Mouse (Mus musculus): ENCODE data around the gene B230217C12Rik.
"Not testable (repeated sequence)": the region's sequence is repeated elsewhere in the genome, so short reads cannot be mapped to it uniquely, and the experiment has no call there.

B230217C12Rik gene

DNA sequence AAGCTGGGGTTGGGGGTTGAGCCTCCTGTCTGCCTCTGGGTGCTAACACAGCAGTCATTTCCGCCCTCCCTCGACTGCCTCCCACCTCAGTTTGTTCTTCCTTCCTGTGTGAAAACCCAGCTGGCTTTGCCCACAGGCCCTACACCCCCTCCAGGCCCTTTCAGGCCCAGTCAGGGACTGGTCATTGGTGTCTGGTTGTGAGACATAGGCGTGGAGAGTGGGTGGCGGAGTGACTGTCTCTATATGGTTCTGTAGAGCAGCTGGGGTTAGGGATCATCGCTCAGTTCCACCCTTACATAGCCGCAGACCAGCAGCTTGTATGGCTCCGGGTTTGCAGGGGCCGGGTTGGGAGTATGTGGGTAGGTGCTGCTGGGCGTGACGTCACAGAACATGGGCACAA lies 15.3 kb upstream of the B230217C12Rik start:
- DNase-seq (ENCODE audit: low read depth, low spot score): no peak

DNA sequence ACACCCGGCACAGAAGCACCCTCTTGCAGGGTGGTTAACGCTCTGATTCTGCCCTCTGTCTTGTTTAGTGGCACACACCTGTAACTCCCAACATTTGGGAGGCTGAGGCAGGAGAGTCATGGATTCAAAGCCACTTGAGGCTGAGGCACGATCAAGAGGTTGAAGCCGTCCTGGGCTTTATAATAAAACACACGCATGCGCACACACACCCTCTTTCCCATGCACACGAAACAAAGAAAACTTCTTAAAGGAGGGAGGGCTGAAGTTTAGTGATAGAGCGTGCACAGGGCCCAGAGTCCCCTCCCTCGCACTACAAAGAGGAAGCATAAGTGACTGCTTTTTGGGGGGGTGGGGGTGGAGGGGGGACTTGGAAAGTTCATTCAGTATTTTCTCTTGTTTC lies 14.6 kb upstream of the B230217C12Rik start:
- peak; percentile 60 for DNase-seq (ENCODE audit: low read depth, low spot score)

DNA sequence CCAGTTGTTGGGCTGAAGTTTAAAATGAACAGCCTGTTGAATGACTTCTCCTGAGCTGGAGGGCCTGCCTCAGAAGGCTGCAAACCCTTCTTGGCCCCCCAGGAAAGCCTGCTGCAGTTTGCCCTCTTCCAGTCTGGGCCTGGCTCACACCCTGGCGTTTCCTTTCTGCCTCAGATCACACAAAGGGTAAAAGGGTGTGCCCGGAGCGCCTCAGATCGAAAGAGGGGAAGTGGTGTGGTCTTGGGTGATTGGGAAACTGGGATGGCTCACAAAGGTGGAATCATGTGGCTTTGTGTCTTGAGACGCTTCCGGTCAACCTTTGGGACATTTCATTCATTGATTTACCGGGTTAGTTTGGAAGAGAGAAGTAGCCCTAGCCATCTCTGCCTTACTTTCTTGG lies 14.2 kb upstream of the B230217C12Rik start:
- peak; percentile 53 for DNase-seq (ENCODE audit: low read depth, low spot score)

DNA sequence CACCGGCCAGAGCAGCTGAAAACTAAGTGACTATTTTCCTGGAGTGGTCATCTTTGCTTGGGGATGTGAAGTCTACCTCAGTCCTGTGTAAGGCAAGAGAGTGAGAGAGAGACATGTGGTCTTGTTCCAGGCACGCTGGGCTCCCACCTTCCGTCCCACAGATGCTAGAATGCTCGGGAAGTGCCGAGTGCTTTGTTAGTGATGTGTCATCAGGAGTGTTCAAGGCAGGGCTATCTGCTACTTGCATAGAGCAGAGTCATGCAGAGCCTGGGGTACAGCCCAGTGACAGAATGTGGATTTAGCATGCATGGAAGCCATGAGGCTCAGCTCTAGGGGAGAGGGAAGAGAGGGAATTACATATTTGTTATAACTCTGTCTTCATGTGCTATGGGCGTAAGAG lies 12.9 kb upstream of the B230217C12Rik start:
- no peak for DNase-seq (ENCODE audit: low read depth, low spot score)

DNA sequence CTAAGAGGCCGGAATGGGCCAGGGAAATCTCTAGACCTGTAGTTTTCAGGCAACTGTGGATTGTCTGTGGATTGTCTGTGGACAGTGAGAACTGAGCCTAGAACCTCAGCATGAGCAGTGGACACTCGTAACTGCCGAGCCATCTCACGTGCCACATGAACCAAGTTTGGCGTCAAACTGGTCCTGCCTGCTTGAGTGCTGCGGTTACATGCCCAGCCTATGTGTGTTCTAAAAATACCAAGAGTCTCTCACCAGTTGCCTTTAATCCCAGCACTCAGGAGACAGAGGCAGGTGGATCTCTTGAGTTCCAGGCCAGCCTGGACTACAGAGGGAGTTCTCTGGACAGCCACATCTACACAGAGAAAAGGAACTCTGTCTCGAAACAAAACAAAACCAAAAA lies 11.2 kb upstream of the B230217C12Rik start:
- no peak for DNase-seq (ENCODE audit: low read depth, low spot score)

DNA sequence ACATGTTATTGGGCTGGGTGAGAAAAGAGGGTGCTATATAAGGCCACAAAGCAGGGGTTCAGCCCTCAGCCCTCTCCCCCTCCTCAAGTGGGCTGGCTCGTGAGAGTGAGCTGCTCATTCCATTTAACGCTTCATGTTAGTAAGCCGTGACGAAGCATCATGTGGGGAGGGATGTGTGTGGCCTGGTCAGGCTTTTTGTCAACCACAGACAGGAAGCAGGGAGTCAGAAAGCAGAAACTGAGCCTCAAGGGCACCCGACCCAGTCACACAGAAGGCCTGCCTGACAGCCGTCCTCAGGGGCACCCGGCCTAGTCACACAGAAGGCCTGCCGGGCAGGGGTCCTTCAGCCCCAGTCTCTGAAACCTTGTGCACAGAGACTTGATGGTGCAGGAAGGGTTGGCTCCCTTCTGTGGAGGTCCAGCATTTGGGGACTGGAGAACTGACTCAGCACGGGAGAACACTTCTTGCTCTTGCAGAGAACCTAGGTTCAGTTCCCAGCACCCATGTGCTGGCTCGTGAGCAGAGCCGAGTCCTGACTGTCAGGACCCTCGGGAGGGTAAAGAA lies 10.6 kb upstream of the B230217C12Rik start:
- no peak for DNase-seq (ENCODE audit: low read depth, low spot score)

DNA sequence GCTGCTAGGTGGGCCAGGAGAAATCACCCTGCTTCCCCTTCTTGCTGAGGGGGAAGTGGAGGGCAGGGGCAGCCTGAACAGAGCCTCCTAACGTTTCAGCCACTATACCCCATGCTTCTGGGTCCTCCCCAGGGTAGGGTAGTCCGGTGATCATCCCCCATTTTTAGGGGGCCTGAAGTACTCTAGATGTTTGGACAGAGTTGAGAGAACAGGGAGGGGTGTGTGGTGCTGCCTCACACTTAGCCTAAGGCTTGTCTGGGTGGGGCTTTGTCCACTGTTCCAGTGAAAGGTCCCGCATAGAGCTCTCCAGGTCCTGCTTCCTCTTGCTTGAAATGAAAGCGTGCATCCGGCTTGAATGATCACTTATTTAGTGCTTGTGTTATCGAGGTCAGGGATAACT lies 10.1 kb upstream of the B230217C12Rik start:
- no peak for DNase-seq (ENCODE audit: low read depth, low spot score)

DNA sequence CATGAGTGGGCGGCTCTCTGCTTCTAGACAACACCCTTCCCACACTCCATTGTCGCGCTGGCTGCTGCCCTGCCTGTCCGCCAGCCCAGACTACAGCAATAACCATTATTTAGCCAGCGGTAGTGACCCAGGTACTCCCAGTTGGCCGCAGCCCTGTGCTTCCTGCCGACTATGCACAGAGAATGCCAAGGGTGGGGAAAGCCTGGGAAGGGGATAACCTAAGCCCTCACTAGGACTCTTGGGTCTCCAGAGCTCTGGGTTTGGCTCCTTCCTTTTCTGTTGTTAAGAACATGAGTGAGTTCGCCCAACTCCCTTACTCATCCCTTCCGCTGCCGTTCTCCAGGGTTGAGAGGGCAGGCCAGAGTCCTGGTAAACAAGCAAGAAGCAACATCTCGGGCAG lies 8.6 kb upstream of the B230217C12Rik start:
- no peak for DNase-seq (ENCODE audit: low read depth, low spot score)

DNA sequence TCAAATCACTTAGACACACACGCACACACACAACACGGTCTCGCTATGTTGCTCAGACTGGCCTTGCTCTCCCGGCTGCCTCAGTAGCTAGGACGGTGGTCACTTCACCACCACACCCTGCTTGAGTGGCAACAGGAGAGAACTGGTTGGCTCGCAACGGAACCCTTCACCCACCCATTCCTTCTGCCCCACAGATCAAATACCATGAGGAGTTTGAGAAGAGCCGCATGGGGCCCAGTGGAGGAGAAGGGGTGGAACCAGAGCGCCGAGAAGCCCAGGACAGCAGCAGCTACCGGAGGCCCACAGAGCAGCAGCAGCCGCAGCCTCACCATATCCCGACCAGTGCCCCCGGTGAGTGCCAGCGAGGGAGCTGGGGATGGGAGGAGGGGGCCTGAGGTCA lies 7.2 kb upstream of the B230217C12Rik start:
- DNase-seq (ENCODE audit: low read depth, low spot score): no peak

DNA sequence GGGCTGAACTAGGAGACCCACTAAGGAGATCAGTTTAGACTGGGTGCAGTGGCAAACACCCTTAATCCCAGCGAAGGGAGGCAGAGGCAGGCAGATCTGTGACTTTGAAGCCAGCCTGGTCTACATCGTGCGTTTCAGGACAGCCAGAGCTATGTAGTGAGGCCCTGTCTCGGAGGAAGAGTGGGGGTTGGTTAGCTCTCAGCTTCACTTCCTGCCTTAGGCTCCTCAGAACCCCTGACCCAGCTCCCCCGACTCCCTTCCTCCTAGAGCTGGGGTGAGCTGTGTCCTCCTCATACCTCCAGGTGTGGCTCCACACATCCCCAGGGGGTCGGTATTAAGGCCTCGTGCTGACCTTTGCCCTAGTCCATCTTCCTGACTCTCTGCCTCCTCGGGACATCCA lies 4.0 kb upstream of the B230217C12Rik start:
- DNase-seq (ENCODE audit: low read depth, low spot score): no peak

DNA sequence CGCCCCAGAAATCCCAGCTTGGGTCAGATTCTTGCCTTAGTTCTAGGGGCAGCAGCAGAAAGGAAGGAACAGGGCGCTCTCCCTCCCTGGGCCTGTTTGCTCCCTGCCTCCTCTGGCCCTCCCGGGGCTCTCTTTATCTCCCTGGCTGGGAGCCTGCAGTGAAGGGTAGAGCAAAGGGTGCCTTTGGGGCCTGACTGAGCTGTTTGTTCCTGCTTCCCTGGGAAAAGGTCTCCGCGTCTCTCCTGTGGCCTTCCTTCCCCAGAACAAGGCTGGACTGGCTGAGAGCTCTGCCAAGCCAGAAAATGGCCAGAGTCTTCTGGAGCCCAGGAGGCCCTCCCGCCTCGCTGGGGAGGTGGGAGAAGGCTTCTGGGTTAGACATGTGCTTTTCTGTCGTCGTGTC lies 3.5 kb upstream of the B230217C12Rik start:
- DNase-seq (ENCODE audit: low read depth, low spot score): not testable (repeated sequence)

DNA sequence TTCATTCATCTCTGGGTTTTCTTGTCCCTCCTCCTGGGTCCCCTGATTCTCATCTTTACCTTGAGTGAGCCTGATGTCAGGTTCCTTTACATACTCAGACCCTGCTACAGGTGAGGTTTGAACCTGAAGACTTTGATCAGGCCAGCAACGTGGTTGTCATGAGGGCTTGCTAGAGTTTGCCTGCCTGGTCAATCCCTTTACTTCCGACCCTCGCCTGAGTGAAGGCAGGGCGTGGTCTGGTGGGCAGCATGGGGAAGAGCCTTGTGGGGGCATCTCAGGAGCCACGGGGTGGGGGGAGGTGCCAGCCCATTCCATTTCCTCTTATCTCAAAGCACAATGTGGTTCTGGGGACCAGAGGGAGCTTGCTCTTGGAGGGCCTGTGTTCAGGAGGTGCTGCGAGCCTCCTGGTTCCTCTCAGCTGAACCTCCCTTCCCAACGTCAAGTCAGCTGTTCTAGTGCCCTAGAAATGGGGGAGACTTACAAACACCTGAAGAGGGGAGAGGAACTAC lies 2.9 kb upstream of the B230217C12Rik start:
- no peak for DNase-seq (ENCODE audit: low read depth, low spot score)

DNA sequence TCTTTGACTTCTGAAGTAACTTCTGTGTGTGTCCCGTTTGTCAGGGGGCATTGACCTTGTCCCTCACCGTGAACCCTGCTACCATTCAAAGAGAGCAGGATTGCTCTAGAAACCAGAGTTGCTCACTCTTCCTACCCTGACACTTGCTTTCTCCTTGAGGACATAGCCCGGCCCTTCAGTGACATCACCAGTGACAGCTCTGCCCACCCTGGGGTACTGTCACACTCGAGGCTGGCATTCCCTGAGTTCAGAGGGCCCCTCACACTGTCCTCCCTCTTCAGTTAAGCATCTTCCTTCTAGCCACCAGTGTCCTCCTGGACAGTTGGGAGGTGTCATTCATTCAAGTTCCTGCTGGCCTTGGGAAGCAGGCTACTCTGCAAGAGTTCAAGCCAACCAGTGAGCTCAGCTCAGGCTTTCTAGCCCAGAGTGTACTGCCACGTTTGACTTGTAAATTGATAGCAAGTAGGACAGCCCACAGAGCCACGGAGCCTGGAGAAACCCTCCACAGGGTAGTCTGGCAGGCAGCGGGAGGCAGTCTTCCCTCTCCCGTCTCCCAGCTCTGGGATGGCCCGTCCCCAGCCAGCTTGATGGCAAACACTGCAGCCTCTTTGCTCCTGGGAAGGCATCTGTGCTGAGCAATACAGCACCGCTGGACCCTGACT lies 1.7 kb upstream of the B230217C12Rik start:
- no peak for DNase-seq (ENCODE audit: low read depth, low spot score)

DNA sequence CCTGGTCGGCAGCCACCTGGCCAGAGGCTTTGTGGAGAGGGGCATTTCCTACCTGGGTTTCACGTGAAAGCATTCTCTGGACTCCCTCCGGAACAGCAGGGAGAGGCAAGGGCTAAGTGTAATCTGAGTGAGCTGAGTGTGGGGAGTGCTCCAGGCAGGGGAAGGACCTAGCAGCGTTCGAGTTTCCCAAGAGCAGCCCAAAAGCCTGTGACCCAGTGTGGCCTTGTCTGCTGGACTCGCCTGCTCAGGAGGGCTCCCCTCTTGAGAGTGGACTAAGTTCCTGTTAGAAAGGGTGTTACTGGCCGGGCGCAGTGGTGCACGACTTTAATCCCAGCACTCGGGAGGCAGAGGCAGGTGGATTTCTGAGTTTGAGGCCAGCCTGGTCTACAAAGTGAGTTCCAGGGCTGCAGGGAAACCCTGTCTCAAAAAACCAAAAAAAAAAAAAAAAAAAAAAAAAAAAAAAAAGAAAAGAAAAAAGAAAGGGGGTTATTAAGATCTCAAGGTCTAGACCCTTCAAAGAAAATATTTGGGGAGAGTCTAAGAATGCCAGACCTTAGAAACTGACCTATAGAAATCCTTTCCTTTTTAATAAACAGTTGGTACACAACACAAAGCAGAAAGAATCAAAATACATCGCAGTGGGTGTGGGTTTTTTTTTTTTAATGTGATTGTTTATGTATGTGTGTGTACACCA lies 992 bp upstream of the B230217C12Rik start:
- no peak for DNase-seq (ENCODE audit: low read depth, low spot score)

DNA sequence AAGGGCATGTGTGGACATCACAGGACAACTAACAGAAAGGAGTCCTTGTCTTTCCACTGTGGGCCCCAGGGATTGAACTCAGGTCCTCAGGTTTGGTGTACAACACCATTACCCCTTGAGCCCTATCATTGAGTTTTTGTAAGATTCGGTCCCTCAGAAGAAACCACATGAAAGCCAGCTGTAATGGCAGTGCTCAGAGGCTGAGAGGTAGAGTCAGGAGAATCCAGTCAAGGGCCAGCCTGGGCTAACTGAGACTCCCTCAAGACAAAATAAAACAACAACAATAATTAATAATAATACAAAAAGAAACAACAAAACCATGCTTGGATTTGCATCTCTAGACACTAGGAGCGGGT lies 467 bp upstream of the B230217C12Rik start:
- DNase-seq (ENCODE audit: low read depth, low spot score): no peak

DNA sequence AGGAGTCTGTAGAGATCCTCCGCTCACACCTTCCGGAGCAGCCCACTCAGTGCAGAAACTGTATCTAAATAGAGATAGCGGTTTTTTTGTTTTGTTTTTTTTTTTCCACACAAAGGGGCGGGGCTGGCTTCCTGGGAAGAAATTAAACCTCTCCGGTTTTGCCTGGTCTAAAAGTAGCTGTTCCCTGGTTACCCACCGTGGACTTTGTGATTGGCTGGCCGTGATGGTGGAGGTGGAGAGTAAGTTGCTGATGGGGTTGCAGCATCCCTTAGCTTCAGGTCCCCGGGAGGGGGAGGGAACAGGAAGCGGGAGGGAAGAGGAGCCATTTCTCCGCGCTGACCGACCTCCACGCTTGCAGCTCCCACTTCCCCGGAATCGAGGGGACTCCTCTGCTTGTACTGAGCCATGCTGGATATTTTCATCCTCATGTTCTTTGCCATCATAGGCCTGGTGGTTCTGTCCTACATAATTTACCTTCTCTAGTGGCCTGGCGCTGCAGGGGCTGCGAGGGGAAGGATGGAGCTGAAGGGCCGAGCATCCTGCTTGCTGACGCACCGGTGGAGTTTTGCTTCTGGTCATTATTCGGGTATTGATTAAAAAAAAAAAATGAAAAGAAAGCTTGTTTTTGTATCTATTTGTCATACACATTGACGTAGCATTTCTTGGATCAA lies 546 bp downstream of the B230217C12Rik start:
- DNase-seq (ENCODE audit: low read depth, low spot score): peak; percentile 95

DNA sequence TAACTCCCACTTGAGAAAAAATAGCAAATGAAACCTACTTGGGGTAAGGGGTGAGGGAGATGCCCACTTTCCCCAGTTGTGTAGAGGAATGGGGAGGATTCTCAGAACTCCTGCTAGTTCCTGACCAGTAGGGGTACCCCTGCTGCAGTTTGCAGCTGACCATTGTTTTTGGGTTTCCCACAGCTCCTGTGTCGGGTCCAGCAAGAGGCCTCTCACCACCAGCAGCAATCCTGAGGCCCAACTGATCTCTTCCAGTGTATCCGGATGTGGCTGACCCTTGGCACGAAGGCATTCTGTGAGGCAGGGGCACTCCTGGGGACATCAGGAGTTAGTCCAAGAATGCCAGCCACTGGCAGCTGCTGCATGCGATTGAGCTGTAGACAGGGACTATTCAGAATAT lies 1.4 kb downstream of the B230217C12Rik start:
- DNase-seq (ENCODE audit: low read depth, low spot score): no peak

DNA sequence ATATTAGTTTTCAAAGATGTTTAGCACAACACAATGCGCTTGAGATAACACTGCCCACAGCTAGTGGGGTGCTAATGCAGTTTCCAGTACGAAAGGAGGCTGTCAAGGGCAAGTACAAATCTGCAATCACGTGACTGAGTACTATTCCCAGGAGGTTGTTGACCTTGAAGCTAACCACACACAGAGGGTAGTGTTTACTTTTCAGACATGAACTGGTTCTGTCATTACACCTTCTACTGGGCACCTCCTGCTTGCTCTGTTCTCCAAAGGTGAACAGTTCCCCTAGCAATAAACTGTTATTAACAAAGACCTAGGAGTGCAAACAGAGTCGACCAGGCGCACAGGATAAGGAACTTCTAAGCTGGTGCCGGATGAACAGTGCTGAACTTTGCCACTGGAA lies 9.8 kb downstream of the B230217C12Rik start:
- peak; percentile 67 for DNase-seq (ENCODE audit: low read depth, low spot score)

DNA sequence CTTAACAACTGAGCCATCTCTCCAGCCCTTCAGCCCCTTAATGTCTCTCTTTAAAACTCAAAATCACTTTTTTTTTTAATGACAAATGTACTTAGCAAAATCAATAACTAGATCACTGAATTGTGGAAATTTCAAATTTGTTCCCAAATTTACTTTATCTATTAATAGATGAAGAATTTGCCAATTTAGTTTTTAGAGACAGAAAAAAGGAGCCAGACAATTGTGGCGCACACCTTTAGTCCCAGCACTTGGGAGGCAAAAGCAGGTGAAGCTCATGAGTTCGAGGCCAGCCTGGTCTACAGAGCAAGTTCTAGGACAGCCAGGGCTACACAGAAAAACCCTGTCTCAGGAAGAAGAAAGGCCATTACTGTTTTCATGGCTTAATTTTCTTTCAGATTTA lies 11.0 kb downstream of the B230217C12Rik start:
- DNase-seq (ENCODE audit: low read depth, low spot score): no peak

DNA sequence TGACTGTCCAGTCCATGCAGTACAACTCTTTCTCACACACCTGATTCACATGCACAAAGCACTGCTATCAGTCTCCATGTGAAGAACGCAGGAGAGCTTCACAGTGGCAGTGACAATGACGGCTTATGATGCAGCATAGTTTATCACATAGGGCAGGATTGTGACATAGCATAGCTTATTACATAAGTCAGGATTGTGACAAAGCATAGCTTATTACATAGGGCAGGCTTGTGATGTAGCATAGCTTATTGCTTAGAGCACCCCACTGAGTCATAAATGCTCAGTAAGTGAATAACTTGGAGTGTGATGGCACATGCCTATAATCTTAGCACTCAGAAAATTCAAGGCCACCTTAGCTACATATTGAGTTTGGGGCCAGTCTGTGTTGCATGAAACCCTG lies 14.9 kb downstream of the B230217C12Rik start:
- no peak for DNase-seq (ENCODE audit: low read depth, low spot score)

DNA sequence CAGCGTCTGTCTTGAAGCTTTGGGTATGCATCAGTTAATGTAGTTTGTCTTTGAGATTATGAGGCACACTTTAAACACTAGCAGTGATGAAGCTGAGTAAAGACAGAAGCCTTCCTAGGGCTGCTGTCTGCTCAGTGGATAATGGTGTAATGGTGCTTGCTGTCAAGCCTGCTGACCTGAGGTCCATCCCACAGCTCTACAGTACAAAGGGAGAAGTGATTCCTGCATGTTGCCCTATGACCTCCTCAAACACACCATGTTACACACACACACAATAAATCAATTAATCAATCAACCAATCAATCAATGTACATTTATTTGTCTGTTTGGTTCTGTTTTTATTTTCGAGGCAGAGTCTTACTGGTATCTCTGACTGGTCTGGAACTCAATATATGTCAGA lies 21.6 kb downstream of the B230217C12Rik start:
- no peak for DNase-seq (ENCODE audit: low read depth, low spot score)

DNA sequence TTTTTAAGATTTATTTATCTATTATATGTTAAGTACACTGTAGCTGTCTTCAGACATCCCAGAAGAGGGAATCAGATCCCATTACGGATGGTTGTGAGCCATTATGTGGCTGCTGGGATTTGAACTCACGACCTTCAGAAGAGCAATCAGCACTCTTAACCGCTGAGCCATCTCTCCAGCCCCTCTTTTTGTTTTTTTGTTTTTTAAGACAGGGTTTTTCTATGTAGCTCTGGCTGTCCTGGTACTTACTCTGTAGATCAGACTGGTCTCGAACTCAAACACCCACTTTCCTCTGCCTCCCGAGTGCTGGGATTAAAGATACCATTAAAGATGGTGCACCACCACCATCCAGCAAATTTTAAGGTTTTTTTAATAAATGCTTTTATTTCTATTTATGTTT lies 24.8 kb downstream of the B230217C12Rik start:
- DNase-seq (ENCODE audit: low read depth, low spot score): no peak
